In genomic region chr3:129680258-129680657, GRCm38 (mm10) we compare ENCODE assay signal across 10 mouse cellular contexts.
DNase-seq lines count a peak whose midpoint lies in the region; ATAC-seq and TF ChIP-seq lines count a peak whose summit lies in the region.
"Had no signal": no experiment of that assay in that cellular context is flagged by ENCODE, and none has a peak within 500 bp of the region (broad histone marks: within the 10 kb centered on the region; RNA-seq: fewer than 3 reads in every experiment).

No protein-coding gene starts in this region.

- no peak overlapping the region for H3K4me2 ChIP-seq in hindbrain, embryonic 15.5 days
- H3K4me2 ChIP-seq in hindbrain, embryonic 13.5 days = no peak overlapping the region
- no peak overlapping the region for H3K4me2 ChIP-seq in midbrain, postnatal 0 days (ENCODE audit: low read depth, low read length, poor library complexity, severe bottlenecking)
- no peak overlapping the region for H3K4me2 ChIP-seq in midbrain, embryonic 13.5 days (replicated peaks)
- H3K4me2 ChIP-seq in heart, embryonic 12.5 days = no peak overlapping the region

- H3K4me3 ChIP-seq in hindbrain, embryonic 15.5 days = no peak overlapping the region
- no peak overlapping the region for H3K4me3 ChIP-seq in hindbrain, embryonic 13.5 days
- H3K4me3 ChIP-seq in midbrain, postnatal 0 days (ENCODE audit: low read depth, low read length) = no peak overlapping the region
- H3K4me3 ChIP-seq in midbrain, embryonic 13.5 days (replicated peaks) = no peak overlapping the region
- no peak overlapping the region for H3K4me3 ChIP-seq in heart, embryonic 12.5 days
- H3K4me3 ChIP-seq: forebrain, embryonic 10.5 days had no signal

- no peaks in the 10 kb centered on the region for H3K27me3 ChIP-seq in hindbrain, embryonic 15.5 days
- H3K27me3 ChIP-seq in hindbrain, embryonic 13.5 days = no peaks in the 10 kb centered on the region
- H3K27me3 ChIP-seq in midbrain, postnatal 0 days (ENCODE audit: insufficient read depth, low read length) = no peaks in the 10 kb centered on the region
- H3K27me3 ChIP-seq in midbrain, embryonic 13.5 days = no peaks in the 10 kb centered on the region
- H3K27me3 ChIP-seq in heart, embryonic 12.5 days (replicated peaks) = no peaks in the 10 kb centered on the region

- WGBS in hindbrain, embryonic 15.5 days = 53% methylated on average over 5 of the region's 5 CpGs
- WGBS in hindbrain, embryonic 13.5 days = 82% methylated on average over 5 of the region's 5 CpGs
- 50% methylated on average over 5 of the region's 5 CpGs for WGBS in midbrain, postnatal 0 days
- WGBS in midbrain, embryonic 13.5 days = 67% methylated on average over 5 of the region's 5 CpGs
- WGBS in heart, embryonic 12.5 days = 49% methylated on average over 5 of the region's 5 CpGs

- no peaks in the 10 kb centered on the region for H3K4me1 ChIP-seq in hindbrain, embryonic 15.5 days (replicated peaks)
- no peaks in the 10 kb centered on the region for H3K4me1 ChIP-seq in hindbrain, embryonic 13.5 days (replicated peaks)
- no peaks in the 10 kb centered on the region for H3K4me1 ChIP-seq in midbrain, postnatal 0 days (ENCODE audit: insufficient read depth, low read length)
- no peaks in the 10 kb centered on the region for H3K4me1 ChIP-seq in midbrain, embryonic 13.5 days (replicated peaks)
- H3K4me1 ChIP-seq in heart, embryonic 12.5 days (replicated peaks) = no peaks in the 10 kb centered on the region
- H3K4me1 ChIP-seq: forebrain, embryonic 10.5 days had no signal

- H3K9me3 ChIP-seq in hindbrain, embryonic 15.5 days = no peaks in the 10 kb centered on the region
- no peaks in the 10 kb centered on the region for H3K9me3 ChIP-seq in hindbrain, embryonic 13.5 days
- no peaks in the 10 kb centered on the region for H3K9me3 ChIP-seq in midbrain, postnatal 0 days (ENCODE audit: low read length)
- H3K9me3 ChIP-seq in midbrain, embryonic 13.5 days = no peaks in the 10 kb centered on the region
- H3K9me3 ChIP-seq in heart, embryonic 12.5 days (replicated peaks) = peaks cover 4% of the 10 kb centered on the region; the same call in 1 of the 2 replicates
- H3K9me3 ChIP-seq: forebrain, embryonic 10.5 days; G1E had no signal

- no peak overlapping the region for H3K27ac ChIP-seq in hindbrain, embryonic 15.5 days (replicated peaks)
- H3K27ac ChIP-seq in hindbrain, embryonic 13.5 days = no peak overlapping the region
- no peak overlapping the region for H3K27ac ChIP-seq in midbrain, postnatal 0 days (ENCODE audit: low read depth, low read length)
- H3K27ac ChIP-seq in midbrain, embryonic 13.5 days = no peak overlapping the region
- no peak overlapping the region for H3K27ac ChIP-seq in heart, embryonic 12.5 days (ENCODE audit: poor library complexity, severe bottlenecking)
- H3K27ac ChIP-seq: forebrain, embryonic 10.5 days had no signal

- DNase-seq in midbrain, postnatal 0 days (ENCODE audit: low spot score) = peak; percentile 58
- peak; percentile 82 for DNase-seq in skeletal muscle tissue, adult 2 months (ENCODE audit: low read depth, low spot score)
- DNase-seq: kidney, postnatal 36 days had no signal

- H3K9ac ChIP-seq in hindbrain, embryonic 15.5 days = no peak overlapping the region
- H3K9ac ChIP-seq in hindbrain, embryonic 13.5 days = no peak overlapping the region
- no peak overlapping the region for H3K9ac ChIP-seq in midbrain, postnatal 0 days (replicated peaks; ENCODE audit: low read length, poor library complexity, severe bottlenecking)
- no peak overlapping the region for H3K9ac ChIP-seq in midbrain, embryonic 13.5 days (replicated peaks)
- no peak overlapping the region for H3K9ac ChIP-seq in heart, embryonic 12.5 days

- 0 out of 2 replicates have a peak, but pooled peaks have one; percentile 51 for ATAC-seq in hindbrain, embryonic 15.5 days (ENCODE audit: low FRiP score, low read depth)
- ATAC-seq in hindbrain, embryonic 13.5 days (ENCODE audit: low FRiP score) = no peak
- peak; percentile 62; the same call in 1 of the 2 replicates for ATAC-seq in midbrain, postnatal 0 days (ENCODE audit: low FRiP score)
- no peak for ATAC-seq in midbrain, embryonic 13.5 days
- peak; percentile 55; the same call in 1 of the 2 replicates for ATAC-seq in heart, embryonic 12.5 days (ENCODE audit: insufficient number of reproducible peaks, low FRiP score)
- ATAC-seq in erythroblast, adult 5-6 weeks (replicated peaks; ENCODE audit: low FRiP score, poor library complexity, severe bottlenecking) = no peak

- 0 out of 2 replicates have a peak, but pooled peaks cover 3% of the 10 kb centered on the region for H3K36me3 ChIP-seq in hindbrain, embryonic 15.5 days
- no peaks in the 10 kb centered on the region for H3K36me3 ChIP-seq in hindbrain, embryonic 13.5 days
- no peaks in the 10 kb centered on the region for H3K36me3 ChIP-seq in midbrain, postnatal 0 days (ENCODE audit: insufficient read depth, low read length)
- H3K36me3 ChIP-seq in midbrain, embryonic 13.5 days = no peaks in the 10 kb centered on the region; the same call in 1 of the 2 replicates
- no peaks in the 10 kb centered on the region for H3K36me3 ChIP-seq in heart, embryonic 12.5 days
- H3K36me3 ChIP-seq: forebrain, embryonic 10.5 days had no signal

- TF ChIP-seq CTCF in midbrain, postnatal 0 days (IDR thresholded peaks at IDR 0.05) = peak; percentile 68

Comparison
In these comparisons a context has a peak if more than half of its experiments do, and no peak if none do; other contexts are left out.
1. ATAC-seq: peak in hindbrain, embryonic 15.5 days (single experiment), midbrain, postnatal 0 days (single experiment) and heart, embryonic 12.5 days (single experiment); none in hindbrain, embryonic 13.5 days (single experiment), midbrain, embryonic 13.5 days (single experiment) and erythroblast, adult 5-6 weeks (single experiment).